Mouse (Mus musculus) gastrocnemius, postnatal 4 days (tissue): ENCODE results near the gene Rraga. TPM values are rescaled to one million over a fixed set of nuclear protein-coding genes. Genes with fewer than 3 reads are reported as not detected.

Experiments used
- DNase-seq, 2 experiments: peaks; one replicate each; pipeline ENCODE4 v3.0.0; 2021 to 2022; ENCODE audit warnings: low spot score in 2 of 2, mixed read lengths in 2 of 2
- long read RNA-seq, 2 experiments: library from polyadenylated mRNA; stranded (forward); transcript quantifications; one replicate each; pipeline ENCODE4 v2.0.0; 2021
- total RNA-seq, 2 experiments: library from RNA; stranded (reverse); gene quantifications; 2 replicates each; pipeline ENCODE4 v1.2.3; 2021

The Rraga gene
- 10 to 100 TPM; 62.3 to 65.4 TPM for total RNA-seq
- long read RNA-seq, experiment 1, transcript Rraga-201 (1 exons, 1,618 nt) = major isoform, 70 of 70 reads
- long read RNA-seq, experiment 1, partial matches to known transcripts = 0 of 70 reads
- long read RNA-seq, experiment 1, other reads (novel, unspliced or antisense) = 0 of 70 reads
- long read RNA-seq, experiment 2, transcript Rraga-201 (1 exons, 1,618 nt) = major isoform, 60 of 60 reads
- long read RNA-seq, experiment 2, partial matches to known transcripts = 0 of 60 reads
- long read RNA-seq, experiment 2, other reads (novel, unspliced or antisense) = 0 of 60 reads

DNA sequence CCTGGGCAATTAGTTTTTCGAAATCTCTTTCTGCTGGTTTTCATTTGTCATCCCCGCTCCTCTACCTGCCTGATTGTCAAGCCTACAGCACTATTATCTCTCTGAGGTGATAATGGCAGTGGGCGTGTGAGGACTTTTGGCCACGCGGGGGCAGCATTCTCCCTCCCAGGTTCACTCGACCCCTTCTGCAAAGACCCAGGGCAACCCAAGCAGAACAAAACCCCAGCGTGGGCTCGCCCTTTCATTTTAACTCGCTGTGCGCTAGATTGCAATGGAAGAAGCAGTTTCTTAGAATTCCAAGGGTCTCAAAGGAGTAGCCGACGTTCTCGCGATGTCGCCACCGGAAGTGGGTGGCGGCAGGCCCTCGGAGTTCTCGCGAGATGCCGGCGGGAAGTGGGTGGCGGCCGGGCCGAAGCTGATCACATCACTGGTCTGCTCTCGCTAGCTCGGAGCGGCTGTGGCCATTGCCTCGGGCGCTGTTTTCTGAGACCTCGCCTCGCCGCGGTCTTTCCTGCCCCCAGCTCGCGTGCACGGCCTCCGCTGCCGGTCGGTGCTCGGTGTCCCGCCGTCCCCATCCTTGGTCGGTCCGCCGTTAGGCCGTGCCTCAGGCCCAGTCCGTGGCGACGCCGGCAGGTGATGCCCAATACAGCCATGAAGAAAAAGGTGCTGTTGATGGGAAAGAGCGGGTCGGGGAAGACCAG lies at the start of gene Rraga:
Rraga (plus strand) TSS at position 386 of the 701 bp plus-strand sequence.
- peak; percentile 96 to 98 for DNase-seq

DNA sequence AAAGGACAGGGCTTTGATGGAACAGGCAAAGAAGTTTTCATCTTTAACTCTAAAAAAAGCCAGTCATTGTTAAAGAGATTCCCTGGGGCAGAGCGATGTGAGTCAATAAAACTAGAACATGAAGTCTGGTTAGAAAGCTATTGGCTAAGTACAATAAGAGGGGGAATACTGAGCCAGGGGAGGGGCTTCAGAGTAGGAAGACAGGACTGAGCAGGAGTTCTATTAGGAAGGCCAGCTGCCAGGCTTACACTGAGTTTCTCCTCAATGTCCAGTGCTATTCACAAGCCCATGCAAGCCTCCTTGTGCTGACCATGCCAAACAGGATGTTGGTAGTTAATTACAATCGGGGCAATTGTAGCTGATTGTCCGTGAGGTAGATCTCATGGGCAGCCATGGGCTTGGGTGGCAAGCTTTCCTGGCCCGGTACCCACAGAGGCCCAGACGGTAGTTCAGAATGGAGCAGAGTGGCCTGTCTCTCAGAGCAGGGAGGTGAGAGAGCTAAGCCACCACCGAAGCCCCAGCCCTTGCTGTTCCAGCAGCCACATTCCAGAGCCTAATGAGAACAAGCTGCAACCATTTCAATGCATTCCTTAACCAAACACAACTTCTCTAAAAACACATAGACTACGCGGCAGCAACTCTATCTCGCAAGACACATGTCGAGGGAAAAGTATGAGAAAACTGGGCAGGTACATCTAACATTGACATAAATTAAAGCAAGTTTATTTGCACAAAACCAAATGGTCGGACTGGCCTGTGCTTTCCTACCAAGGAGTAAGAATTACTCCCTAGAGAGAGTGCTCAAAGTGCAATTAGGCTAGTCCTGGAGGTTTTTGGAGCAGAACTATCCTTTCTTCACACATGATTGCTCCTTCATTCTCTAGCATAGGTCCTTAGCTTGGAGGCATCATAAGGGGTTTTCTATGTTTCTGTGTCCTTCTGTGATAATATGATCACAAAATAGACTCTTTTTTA lies 48.0 kb upstream of the Rraga start:
- peak in 1 of 2 experiments; percentile 26 for DNase-seq

DNA sequence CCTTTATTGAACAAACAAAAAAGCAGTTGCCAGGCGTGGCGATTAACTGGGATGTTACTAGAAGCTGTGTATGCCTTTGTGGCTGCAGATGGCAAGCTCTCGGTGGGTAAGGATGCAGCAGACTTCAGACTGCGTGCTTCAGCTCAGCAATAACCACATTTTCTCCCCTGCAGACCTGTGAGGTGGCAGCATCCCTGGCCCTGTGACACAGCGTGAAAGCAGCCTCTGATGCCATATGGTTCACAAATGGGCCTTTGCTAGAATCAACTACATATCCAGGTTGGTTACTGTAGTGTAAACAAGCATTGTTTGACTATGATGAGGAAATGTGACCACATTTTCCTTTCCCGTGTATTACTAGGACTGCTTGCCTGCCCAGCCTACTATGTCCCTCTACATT lies 46.3 kb upstream of the Rraga start:
- DNase-seq = no peak

DNA sequence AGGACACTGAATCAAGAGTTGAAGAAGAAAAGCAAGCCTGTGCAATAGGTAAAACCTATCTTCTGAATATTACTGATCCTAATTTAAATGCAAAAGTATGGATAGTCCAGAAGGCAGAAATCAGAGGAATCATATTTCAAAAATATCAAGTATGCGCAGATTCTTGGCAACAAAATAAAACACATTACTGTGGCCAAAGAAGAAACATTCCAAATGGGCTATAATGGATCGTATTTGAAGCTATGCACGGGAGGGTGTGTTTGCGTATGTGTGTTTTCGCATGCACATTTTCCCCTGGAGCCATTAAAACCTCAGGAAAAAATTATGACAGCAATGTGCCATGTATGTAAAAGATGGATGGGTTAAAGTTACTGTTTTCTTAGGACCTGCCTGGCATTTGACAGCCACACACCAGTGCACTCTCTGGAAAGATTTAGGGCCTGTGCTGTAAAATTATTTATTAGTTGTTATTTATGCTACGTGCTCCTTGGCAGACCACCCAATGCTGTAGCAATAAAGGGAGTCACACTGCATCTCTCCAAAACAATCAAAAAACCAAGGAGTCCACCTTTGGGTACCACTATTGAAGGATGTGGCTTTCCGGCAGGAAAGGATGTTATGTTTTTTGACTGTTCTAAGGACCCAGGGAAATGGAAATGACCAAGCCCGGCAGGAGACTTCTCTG lies 41.9 kb upstream of the Rraga start:
- DNase-seq = no peak

DNA sequence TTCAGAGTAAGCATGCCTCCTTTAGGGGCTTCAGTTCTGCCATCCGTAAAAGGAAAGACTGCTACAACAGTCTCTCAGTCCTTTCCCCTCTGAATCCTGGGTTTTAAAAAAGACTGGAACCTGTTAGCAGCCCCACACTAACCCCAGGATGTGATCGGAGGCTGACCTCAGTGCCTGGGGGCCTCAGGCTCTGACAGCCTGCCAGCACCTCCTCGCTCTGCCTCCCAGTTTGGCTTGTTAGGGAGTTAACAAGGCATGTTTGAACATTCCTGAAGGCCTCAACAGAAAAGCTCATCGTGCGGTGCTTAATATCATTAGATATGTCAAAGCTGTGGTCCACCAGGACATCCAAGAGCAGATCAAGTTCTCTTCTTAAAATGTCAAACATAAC lies 41.4 kb upstream of the Rraga start:
- no peak for DNase-seq

DNA sequence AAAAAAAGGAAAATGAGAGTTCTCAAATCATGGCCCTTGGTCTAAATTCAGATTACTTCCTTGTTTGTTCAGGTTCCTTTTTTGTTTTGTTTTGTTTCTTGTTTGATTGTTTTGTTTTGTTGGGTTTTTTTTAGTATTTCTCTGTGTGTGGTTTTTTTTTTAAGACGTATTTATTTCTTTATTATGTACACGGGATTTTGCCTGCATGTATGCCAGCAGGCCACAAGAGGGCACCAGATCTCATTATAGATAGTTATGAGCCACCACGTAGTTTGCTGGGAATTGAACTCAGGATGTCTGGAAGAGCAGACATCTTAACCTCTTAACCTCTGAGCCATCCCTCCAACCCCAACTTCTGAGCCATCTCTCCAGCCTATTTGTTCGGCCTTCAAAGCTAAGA lies 37.5 kb upstream of the Rraga start:
- DNase-seq = no peak

DNA sequence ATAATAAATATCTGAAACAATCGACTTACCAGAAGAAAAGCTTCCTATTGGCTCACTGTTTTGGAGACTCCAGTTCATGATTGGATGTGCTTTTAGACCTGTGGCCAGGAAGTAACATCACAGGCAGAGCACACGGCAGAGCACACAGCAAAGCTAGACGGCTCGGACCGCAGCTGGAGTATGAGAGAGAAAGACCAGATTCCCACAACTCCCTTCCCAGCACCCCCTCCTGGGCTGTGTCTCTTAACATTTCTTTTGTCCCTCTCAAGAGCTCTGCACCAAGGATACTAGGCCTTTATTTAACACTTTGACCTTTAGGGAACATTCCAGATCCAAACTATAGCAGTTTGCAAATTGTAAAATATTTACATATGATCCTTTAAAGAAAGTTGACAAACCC lies 36.5 kb upstream of the Rraga start:
- DNase-seq = no peak

DNA sequence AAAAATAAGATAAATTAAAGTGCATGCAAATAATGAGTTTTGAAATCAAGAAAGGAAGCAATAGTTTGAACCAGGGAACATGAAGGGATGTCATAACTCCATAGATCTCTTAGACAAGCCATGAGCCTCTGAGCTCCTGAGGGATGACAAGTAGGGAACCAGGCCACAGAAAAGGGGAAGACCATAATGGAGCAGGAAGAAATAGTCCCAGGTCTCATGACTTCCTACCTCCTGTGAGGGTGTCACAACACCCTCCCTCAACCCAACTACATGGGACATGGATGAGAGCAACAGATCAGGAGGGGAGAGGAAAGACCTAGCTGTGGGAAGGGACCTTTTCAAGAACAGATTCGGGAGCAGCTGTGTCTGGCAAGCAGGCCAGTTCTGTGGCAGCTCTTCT lies 33.9 kb upstream of the Rraga start:
- no peak for DNase-seq

DNA sequence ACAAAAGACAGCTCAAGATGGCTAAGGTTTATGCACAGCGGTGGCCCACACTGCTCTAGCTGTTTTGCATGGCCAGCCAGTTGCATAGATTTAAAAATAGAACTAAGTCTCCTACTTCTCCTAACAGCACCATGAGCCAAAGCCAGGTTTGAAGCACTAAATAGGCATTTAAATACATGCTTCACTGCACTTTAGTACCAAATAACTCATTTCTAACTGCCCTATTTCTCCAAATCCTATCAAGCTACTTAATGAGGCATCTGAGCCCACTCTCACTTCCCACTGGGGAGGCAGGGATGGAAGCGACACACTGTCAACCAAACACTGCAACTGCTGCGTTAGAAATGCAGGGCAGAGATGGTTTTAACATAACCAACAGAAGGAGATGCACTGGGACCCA lies 31.5 kb upstream of the Rraga start:
- no peak for DNase-seq

DNA sequence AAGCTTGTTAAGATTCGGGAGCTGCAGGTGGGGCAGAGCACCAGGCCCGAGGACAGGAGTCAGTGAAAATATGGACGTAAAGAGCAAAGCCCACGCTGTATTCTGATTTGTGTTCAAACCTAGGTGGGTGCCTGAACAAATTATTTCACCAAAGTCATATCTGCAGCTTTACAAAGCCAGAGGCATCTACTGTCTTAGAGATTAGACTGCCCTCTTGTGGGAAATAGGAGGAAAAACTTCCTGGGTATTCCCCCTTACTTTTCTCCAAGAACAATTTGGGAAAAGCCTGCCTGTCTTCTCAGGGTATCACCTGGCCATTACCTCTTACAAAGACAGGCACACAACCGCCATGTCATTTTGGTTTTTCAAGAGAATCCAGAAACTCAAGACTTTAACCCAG lies 29.9 kb upstream of the Rraga start:
- DNase-seq = no peak

DNA sequence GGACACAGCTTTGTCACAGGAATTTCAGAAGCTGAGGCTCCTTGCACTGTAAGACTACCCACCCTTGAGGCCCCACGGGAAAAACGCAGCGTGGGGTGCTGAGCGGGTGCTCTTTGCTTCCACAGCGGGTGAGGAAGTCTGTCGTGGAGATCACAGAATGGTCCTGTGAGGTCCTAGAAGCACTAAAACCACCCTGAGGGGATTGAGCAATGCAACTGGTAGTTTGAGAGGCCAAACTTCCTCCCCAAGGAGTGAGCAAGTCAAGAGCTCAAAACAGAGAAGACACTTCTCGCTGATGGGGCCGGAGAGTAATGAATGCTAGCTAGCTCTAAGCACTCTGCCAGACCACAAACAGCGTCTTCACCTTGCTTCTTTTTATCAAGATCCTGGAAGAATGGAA lies 27.1 kb upstream of the Rraga start:
- DNase-seq = no peak

DNA sequence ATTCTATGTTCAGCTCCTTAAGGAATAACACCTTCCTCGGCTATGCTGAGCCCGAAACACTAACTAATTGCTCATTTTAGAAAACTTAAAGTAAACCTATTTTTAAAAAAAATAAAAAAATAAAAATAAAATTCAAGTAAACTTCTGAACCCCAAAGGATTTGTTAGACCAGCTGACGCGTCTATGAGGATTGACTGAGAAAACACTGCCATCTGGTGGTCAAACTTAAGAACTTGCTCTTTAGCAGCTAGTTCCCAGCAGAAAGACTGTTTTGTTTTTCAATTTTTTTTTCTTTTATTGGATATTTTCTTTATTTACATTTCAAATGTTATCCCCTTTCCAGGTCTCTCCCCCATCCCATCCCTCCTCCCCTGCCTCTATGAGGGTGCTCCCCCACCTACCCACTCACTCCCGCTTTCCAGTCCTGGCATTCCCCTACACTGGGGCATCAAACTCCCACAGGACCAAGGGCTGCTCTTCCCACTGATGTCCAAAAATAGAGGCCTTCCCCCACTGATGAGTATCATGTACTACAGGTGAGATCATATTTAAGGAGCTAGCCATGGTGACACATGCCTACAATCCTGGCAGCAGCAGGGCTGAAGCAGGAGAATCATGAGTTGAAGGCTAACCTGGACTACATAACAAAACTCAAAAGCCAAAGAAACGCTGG lies 20.3 kb upstream of the Rraga start:
- no peak for DNase-seq

DNA sequence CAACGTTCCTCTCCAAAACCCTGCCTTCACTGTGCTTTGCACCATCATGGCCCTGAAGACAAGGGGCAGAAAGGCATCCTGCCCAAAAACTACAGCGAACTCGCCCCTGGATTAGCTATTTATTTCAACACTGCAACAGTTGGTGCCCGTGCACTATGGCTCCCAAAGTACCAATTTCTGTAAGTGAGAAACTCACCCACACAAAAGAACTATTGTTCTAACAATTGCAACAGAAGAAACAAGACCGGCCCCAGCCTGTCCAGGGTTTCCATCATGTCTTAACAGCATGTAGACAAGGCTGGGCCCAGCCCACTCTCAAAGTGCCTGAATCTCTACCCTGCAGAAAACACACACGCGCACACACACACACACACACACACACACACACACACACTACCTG lies 18.1 kb upstream of the Rraga start:
- no peak for DNase-seq

DNA sequence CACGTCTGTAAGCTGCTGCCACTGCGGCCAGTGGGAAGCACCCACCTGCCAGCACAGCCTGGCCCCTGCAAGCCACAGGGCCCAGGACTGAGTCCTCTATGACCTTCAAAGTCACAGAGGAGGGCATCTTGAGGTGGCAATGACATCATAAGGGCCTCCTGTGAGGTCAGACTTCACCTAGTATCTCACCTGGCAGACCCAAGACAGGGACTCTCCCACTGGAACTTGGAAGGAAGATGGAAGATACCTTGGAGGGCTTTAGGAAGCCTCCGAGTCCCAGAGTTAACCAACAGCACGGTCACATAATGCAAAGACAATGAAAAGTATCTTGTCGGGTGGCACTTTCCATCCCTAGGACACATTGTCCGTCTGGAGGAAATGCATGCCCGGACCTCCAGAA lies 17.2 kb upstream of the Rraga start, which contains the start of gene Saxo1:
Saxo1 (minus strand) TSS at position 101 of the 400 bp plus-strand sequence.
- no peak for DNase-seq

DNA sequence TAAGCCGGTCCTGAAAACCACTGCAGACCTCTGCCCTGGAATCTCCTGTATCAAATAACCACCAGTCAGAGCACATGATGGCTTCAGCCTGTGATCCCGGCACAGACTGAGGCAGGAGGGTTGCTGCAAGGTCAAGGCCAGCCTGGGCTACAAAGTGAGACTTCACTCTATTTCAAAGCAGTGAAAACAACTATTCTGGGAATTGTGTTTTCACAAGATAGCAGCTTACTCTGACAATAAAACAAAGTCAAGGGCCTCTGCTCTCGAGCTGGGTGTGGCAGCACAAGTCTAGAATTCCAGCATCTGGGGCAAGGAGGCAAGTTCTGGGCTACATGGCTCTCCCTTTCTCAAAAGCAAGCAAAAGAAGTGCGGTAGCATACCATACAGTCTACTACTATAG lies 16.5 kb upstream of the Rraga start:
- DNase-seq = no peak

DNA sequence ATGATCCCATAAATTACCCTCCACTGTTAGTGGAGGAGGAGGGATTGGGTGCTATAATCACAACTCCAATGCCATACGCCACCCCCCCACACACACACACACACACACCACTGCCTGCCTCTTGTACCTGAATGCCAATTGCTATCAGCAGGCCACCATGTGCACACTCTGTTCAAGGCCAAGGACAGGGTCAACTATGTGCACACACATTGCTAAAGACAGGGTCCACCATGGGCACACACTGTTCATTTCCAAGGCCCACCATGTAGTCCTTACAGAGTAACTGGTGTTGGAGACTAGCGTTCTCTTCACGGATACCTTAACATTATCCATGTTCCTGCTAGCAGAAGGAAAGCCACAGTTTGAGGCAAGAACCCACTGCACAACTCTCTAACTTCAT lies 14.4 kb upstream of the Rraga start:
- no peak for DNase-seq

DNA sequence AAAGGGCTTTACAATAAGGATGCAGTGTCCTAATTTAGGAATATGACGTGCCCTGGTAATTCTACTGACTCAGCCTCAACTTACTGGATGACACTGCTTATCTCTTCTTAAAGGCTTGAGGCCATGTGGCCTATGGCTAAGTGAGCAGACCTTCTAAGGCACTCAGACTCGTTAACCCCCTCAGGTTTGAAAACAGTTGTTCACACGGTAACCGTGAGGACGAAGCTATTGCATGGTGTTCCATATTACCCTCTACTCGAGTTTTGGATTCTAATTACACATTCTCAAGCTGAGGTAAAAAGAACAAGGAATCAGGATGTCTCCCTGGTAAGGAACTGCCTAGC lies 557 bp upstream of the Rraga start:
- no peak for DNase-seq

DNA sequence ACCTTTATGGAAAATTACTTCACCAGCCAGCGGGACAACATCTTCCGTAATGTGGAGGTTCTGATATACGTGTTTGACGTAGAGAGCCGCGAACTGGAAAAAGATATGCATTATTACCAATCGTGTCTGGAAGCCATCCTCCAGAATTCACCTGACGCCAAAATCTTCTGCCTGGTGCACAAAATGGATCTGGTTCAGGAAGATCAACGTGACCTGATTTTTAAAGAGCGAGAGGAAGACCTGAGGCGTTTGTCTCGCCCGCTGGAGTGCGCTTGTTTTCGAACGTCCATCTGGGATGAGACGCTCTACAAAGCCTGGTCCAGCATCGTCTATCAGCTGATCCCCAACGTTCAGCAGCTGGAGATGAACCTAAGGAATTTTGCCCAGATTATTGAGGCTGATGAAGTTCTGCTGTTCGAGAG lies 663 bp downstream of the Rraga start:
- DNase-seq = peak in 1 of 2 experiments; percentile 19

DNA sequence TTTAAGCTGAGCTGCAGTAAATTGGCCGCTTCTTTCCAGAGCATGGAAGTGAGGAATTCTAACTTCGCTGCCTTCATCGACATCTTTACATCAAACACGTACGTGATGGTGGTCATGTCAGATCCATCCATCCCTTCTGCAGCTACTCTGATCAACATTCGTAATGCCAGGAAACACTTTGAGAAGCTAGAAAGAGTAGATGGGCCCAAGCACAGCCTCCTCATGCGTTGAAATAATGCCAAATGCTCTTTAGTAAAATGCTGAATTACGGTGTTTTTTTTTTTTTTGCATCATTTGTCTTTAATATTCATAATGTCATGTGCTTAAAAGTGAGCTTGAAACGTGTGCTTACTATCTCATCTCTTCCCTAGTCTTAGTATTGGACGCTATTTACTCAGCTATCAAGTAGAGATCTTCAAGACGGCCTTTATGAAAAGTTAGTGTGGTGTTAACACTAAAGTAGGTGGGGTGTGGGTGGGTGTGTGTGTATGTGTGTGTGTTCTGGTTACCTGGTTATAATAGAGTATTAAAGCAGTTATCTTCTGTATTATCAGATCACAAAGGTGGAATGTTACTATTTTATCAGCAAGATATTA lies 1.3 kb downstream of the Rraga start:
- DNase-seq = no peak

DNA sequence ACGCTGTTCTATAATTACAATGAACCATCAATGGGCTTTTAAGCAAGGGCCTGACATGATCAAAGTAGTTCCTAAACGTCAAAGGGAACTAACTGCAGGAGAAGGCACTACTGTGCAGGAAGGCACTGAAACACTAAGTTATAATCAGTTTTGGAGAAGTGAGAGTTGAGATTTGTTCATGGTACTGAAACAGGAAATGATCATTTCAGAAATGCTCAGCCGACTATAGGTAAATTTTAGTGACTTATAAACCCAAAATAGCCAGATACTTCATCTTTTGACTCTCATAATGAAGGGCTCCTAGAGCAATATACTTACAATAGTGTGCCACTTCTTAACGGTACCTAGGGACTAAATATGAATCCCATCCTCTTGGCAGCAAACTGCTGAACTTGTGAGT lies 4.6 kb downstream of the Rraga start:
- DNase-seq = no peak
